Mouse (Mus musculus): ENCODE data around the gene Sh3pxd2a. TPM values are rescaled to one million over a fixed set of nuclear protein-coding genes. Genes with fewer than 3 reads are reported as not detected.

Gene Sh3pxd2a
- total and polyA plus RNA-seq, 2 experiments from 2014 or later = 3.4 to 47.2 TPM

GRCm38 (mm10) chr19:47232077-47232865 is 231.9 kb downstream of the Sh3pxd2a start:
- H3K27ac ChIP-seq (ENCODE audit: low read depth) = no peak overlapping the region
- ATAC-seq (ENCODE audit: insufficient read depth, low read depth) (no peak), DNase-seq (ENCODE audit: low spot score) (no peak)
- no peak overlapping the region for H3K4me2 ChIP-seq (ENCODE audit: low read depth, low read length)
- TF ChIP-seq EP300 (IDR thresholded peaks at IDR 0.05; ENCODE audit: low read depth) (no peak), CTCF (IDR thresholded peaks at IDR 0.05; ENCODE audit: low read depth) (no peak)
- H3K9me3 ChIP-seq (replicated peaks; ENCODE audit: control insufficient read depth, low read length) = no peaks in the 10 kb centered on the region
- H3K9ac ChIP-seq (replicated peaks; ENCODE audit: low read depth, low read length) = no peak overlapping the region
- 0 out of 2 replicates have a peak, but pooled peaks cover 8% of the 10 kb centered on the region for H3K4me1 ChIP-seq (ENCODE audit: control insufficient read depth, insufficient read depth)
- WGBS = 83% methylated on average over 5 of the region's 5 CpGs
- H3K4me3 ChIP-seq (ENCODE audit: low read depth, low read length) = no peak overlapping the region
- no peaks in the 10 kb centered on the region for H3K27me3 ChIP-seq (ENCODE audit: control insufficient read depth, insufficient read depth, low read length)
- no peaks in the 10 kb centered on the region for H3K36me3 ChIP-seq (replicated peaks; ENCODE audit: control insufficient read depth, insufficient read depth, low read length)

GRCm38 (mm10) chr19:47231389-47231788 is 232.8 kb downstream of the Sh3pxd2a start:
- H3K36me3 ChIP-seq (replicated peaks; ENCODE audit: control insufficient read depth, insufficient read depth, low read length) = no peaks in the 10 kb centered on the region
- no peak overlapping the region for H3K4me3 ChIP-seq (ENCODE audit: low read depth, low read length)
- H3K4me1 ChIP-seq (ENCODE audit: control insufficient read depth, insufficient read depth) = 0 out of 2 replicates have a peak, but pooled peaks cover 8% of the 10 kb centered on the region
- 84% methylated on average over 6 of the region's 6 CpGs for WGBS
- no peak overlapping the region for H3K9ac ChIP-seq (replicated peaks; ENCODE audit: low read depth, low read length)
- no peak for ATAC-seq (ENCODE audit: insufficient read depth, low read depth)
- no peaks in the 10 kb centered on the region for H3K9me3 ChIP-seq (replicated peaks; ENCODE audit: control insufficient read depth, low read length)
- DNase-seq (ENCODE audit: low spot score) = no peak
- no peak overlapping the region for H3K27ac ChIP-seq (ENCODE audit: low read depth)
- no peak overlapping the region for H3K4me2 ChIP-seq (ENCODE audit: low read depth, low read length)
- H3K27me3 ChIP-seq (ENCODE audit: control insufficient read depth, insufficient read depth, low read length) = no peaks in the 10 kb centered on the region
- TF ChIP-seq CTCF (IDR thresholded peaks at IDR 0.05; ENCODE audit: low read depth) = no peak
- no peak for TF ChIP-seq EP300 (IDR thresholded peaks at IDR 0.05; ENCODE audit: low read depth)

- Histone ChIP-seq H3K4me1 (ENCODE audit: control insufficient read depth, insufficient read depth) (0 out of 2 replicates have a peak, but pooled peaks cover 8% of the 10 kb centered on the region), H3K27me3 (ENCODE audit: control insufficient read depth, insufficient read depth, low read length) (no peaks in the 10 kb centered on the region), H3K4me3 (ENCODE audit: low read depth, low read length) (no peak overlapping the region), H3K27ac (ENCODE audit: low read depth) (no peak overlapping the region), H3K9ac (replicated peaks; ENCODE audit: low read depth, low read length) (no peak overlapping the region), H3K4me2 (ENCODE audit: low read depth, low read length) (no peak overlapping the region), H3K9me3 (replicated peaks; ENCODE audit: control insufficient read depth, low read length) (no peaks in the 10 kb centered on the region), H3K36me3 (replicated peaks; ENCODE audit: control insufficient read depth, insufficient read depth, low read length) (no peaks in the 10 kb centered on the region)
- ATAC-seq (ENCODE audit: insufficient read depth, low read depth) (no peak), DNase-seq (ENCODE audit: low spot score) (no peak)
- TF ChIP-seq CTCF (IDR thresholded peaks at IDR 0.05; ENCODE audit: low read depth) = no peak
- TF ChIP-seq EP300 (IDR thresholded peaks at IDR 0.05; ENCODE audit: low read depth) = no peak
- WGBS = 85% methylated on average over 8 of the region's 8 CpGs
Measured at GRCm38 (mm10) chr19:47230682-47231081, 233.5 kb downstream of the Sh3pxd2a start.

GRCm38 (mm10) chr19:47230082-47230481 is 234.1 kb downstream of the Sh3pxd2a start:
- Histone ChIP-seq H3K27me3 (ENCODE audit: control insufficient read depth, insufficient read depth, low read length) (no peaks in the 10 kb centered on the region), H3K4me1 (ENCODE audit: control insufficient read depth, insufficient read depth) (0 out of 2 replicates have a peak, but pooled peaks cover 8% of the 10 kb centered on the region), H3K27ac (ENCODE audit: low read depth) (no peak overlapping the region), H3K36me3 (replicated peaks; ENCODE audit: control insufficient read depth, insufficient read depth, low read length) (no peaks in the 10 kb centered on the region), H3K4me3 (ENCODE audit: low read depth, low read length) (no peak overlapping the region), H3K9me3 (replicated peaks; ENCODE audit: control insufficient read depth, low read length) (no peaks in the 10 kb centered on the region), H3K9ac (replicated peaks; ENCODE audit: low read depth, low read length) (no peak overlapping the region), H3K4me2 (ENCODE audit: low read depth, low read length) (no peak overlapping the region)
- 87% methylated on average over 7 of the region's 7 CpGs for WGBS
- DNase-seq (ENCODE audit: low spot score) (no peak), ATAC-seq (ENCODE audit: insufficient read depth, low read depth) (no peak)
- TF ChIP-seq EP300 (IDR thresholded peaks at IDR 0.05; ENCODE audit: low read depth) (no peak), CTCF (IDR thresholded peaks at IDR 0.05; ENCODE audit: low read depth) (no peak)

GRCm38 (mm10) chr19:47229461-47229860 is 234.7 kb downstream of the Sh3pxd2a start:
- no peak overlapping the region for H3K4me2 ChIP-seq (ENCODE audit: low read depth, low read length)
- 78% methylated on average over 5 of the region's 5 CpGs for WGBS
- no peaks in the 10 kb centered on the region for H3K36me3 ChIP-seq (replicated peaks; ENCODE audit: control insufficient read depth, insufficient read depth, low read length)
- no peaks in the 10 kb centered on the region for H3K27me3 ChIP-seq (ENCODE audit: control insufficient read depth, insufficient read depth, low read length)
- H3K9me3 ChIP-seq (replicated peaks; ENCODE audit: control insufficient read depth, low read length) = no peaks in the 10 kb centered on the region
- H3K27ac ChIP-seq (ENCODE audit: low read depth) = no peak overlapping the region
- H3K9ac ChIP-seq (replicated peaks; ENCODE audit: low read depth, low read length) = no peak overlapping the region
- no peak overlapping the region for H3K4me3 ChIP-seq (ENCODE audit: low read depth, low read length)
- H3K4me1 ChIP-seq (ENCODE audit: control insufficient read depth, insufficient read depth) = 0 out of 2 replicates have a peak, but pooled peaks cover 8% of the 10 kb centered on the region
- TF ChIP-seq EP300 (IDR thresholded peaks at IDR 0.05; ENCODE audit: low read depth) = no peak
- TF ChIP-seq CTCF (IDR thresholded peaks at IDR 0.05; ENCODE audit: low read depth) = no peak
- ATAC-seq (ENCODE audit: insufficient read depth, low read depth) (no peak), DNase-seq (ENCODE audit: low spot score) (no peak)

Data from heart, postnatal 0 days (tissue).